Mouse (Mus musculus): ENCODE results near the gene Gm38655.

Gene Gm38655

DNA sequence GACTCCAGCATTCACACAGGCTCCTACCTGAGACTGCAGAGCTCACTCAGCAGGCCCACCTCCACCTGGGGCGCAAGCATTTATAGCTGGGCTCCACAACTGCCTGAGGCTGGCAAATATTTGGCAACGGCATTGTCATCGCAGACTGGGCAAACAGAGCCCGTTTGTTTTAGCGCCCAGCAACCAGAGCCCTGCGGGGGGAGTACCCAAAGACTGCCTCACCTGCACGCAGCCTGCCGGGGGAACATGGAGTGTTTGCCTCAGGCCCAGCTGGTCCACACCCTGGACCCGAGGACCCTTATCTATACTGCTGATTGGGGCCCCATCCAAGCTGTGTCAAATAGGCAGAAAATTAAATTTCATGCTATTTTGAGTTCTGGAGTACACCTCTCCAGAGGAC is at the start of gene Gm38655:
Gm38655 (minus strand) TSS at position 61 of the 400 bp plus-strand sequence.
- no peak for DNase-seq

DNA sequence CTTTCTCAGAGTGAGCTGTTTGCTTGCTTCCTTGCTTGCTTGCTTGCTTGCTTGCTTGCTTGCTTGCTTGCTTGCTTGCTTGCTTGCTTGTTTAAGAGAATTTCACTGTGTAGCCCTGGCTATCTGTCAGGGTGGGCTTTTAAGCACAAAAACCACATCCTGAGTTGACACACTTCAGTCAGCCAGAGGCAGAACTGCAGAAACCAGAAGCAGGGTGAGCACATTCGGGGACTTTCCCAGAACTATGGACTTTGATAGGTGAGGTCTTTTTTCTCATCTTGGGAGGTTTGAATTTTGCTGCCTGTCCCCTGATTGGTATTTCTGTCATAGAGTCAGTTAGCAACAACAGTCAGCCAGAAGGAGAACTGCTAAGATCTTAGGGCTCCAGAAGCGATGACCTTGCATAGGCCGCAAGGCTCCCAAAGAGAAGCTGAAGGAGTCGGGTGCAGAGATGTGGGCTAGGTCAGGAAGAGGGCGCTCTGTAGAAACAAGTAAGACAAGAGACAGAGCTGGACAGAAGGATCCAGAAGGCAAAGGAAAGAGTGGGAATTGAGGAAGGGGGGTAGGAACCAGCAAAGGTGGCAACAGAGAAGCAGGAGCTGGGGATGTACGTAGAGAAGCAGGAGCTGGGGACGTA is 49.4 kb upstream of the Gm38655 start:
- no peak for DNase-seq

DNA sequence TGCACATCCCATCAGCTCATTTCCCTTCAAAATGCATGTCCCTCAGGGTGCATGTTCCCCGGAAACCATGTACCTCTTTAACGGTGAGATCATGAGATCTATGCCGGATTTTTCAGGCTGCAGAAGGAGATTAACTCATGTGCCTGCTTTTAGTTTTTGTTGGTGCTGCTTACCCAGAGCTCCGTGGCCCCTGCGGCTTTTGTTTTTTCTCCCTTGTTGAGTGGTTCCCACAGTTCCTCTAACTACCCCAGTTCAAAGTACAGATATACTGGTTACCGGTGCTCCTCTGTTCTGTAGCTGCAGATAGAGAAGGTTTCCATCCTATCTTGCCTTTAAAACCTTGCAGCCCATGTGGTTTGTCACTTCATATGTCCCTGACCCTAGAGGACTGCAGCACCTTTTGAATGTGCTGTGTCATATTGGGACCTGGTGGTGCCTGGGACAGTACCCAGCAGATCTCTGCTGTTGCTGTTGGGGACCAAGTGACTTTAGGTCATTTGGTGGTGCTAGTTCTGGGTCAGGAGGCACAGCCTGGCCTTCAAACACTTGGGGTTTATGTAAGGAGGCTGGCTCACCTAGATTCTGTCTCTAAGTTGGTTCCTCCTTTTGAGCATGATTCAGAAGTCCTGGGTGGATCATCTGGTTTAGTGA is 47.8 kb upstream of the Gm38655 start:
- DNase-seq = no peak

DNA sequence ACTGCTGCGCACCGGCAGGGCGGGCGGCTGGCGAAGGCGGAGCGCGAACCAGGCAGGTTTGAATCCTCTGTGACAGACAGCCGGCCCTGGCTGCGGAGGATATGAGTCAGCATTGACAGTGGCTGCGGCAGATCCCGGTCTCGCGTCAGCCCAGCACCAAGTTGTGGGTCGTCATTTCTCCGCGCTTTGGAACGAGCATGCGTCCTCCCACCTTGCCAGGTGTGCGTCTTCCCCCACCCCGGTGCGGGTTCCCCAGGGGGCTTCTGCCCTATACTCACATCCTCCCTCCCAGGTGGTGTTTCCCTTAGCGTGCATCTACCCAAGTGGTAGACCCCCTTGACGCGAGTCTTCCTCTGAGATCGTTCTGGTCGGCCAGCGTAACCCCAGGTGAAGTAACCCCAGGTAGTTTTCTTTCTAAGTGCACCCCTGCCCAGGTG is 47.3 kb upstream of the Gm38655 start:
- DNase-seq = peak; percentile 51

DNA sequence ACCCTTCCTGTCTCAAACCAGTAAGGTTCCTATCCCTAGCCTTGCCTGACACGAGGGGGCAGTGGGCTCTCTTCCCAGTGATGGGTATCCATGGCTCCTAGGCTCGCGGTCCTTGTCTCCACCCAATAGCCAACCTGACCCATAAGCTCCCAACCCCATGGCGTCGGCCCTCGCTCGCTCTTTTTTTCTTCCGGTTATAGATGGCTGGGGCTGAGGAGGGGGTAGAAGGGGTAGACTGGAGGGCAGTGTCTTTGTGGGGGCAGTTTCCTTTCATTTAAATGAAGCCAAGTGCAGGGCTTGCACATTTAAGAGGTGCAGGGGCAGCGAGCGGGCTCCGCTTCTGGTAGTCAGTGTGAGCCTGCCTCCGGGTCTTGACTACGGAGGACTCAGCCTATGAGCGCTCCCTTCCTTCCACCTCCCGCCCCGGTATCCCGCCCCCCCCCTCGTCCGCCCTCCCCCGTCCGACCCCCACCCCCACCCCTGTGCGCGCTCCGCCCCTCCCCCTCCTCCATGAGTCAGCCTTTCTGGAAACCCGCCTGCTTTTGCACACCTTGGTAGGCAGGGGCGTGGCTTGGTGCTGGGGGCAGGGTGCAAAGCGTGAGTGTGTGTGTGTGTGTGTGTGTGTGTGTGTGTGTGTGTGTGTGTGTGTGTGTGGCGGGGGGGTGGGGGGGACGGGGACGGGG is 46.7 kb upstream of the Gm38655 start:
- DNase-seq = no peak

DNA sequence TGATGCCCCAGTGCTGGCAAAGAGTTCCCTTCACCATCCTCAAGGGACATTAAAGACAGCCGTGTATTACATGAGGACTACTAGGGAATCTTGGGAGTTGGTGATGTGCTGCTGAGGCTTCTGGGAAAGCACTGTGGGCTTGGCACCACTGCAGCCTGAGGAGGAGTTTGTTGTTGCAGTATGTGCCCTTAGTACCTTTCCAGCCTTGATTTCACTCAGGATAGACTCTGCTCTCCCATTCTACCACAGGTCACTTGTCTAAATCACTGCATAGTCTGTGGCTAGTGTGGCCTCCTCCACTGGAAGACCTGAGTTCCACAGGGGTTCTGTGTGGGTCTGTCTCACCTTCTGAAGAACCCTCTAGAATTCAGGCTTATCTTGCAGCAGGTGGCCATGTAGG is 45.5 kb upstream of the Gm38655 start:
- DNase-seq = no peak

DNA sequence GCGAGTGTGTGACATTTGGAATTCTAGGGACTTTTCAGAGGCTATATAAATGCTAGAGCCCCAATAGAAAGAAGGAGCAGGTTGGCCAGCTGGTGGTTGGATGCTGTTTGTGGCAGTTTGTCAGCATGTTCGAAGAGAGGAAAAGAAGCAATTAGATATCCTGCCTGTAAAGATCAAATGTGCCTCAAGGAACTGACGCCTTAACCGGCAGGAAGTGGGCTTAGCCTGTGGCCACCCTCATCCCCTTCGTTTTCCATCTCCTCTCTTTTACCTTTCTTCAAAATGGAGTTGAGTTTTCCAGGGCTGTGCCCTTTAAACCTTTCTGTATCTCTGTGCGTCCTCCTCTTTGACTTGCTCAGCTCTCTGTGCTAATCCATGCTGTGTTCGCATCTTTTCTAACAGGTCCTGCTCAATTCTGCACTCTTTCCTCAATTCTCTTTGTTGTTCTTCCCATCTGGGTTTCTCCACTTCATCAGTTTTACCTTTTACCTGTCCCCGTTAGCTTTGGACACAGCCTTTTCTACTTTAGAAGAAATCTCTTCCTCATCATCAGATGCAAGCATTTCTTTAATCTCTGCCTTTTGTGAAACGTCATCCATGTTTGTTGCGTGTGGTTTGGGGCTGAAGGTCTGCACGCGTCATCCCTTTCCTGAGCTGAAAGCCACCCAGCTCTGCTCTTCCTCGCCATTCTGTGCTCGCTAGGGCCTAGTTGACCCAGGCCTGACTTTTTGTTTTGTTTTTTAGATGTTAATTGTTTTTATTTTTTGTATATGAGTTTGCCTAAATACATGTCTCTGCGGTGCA is 44.4 kb upstream of the Gm38655 start:
- DNase-seq = no peak

DNA sequence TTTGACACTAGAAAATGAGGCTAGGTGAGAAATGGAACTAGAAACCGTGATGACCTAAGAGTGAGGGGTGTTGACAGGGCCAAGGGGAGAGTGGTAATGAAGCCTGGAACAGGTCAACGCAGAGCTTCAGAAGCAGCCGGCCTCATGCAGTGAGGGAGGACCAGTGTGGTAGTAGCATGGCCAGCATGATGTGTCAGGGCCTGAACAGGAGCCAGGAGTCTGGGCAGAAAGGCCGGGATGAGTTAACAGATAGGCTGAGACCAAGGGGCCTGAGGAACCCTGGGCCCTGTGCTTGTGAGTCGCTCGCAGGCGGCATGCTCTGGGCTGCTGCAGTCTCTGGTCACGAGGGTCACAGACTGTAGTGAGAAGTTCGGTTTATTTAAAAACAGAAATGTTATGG is 43.7 kb upstream of the Gm38655 start:
- no peak for DNase-seq

DNA sequence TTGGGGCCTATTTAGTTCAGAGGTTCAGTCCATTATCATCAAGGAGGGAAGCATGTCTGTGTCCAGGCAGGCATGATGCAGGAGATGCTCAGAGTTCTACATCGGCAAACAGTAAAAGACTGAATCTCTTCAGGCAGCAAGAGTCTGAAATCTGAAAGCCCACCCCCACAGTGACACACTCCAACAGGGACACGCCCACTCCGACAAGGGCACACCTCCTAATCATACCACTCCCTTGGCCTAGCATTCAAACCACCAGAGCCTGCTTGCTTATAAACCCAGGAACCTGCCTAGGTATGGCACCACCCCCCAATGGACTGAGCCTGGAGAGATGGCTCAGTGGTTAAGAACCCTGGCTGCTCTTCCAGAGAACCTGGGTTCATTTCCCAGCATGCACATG is 40.2 kb upstream of the Gm38655 start:
- no peak for DNase-seq

DNA sequence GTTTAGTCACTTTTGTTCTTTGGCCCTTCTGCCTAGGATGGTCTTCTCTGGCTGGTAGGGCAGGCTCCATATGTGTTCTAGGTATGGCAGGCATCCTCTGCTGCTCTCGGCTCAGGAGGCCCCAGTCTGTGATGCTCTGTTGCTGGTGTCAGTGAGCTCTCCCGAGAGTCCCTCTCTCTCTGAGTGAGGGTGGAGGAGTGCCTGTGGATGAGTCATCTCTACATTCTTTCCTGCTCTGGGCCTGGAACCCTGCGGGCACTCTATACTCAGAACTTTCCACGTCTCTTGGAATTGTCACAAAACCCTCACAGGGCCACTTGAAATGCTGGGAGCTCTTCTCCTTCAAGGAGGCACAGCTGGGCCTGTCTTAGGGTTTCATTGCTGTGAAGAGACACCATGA is 36.4 kb upstream of the Gm38655 start:
- DNase-seq = no peak

DNA sequence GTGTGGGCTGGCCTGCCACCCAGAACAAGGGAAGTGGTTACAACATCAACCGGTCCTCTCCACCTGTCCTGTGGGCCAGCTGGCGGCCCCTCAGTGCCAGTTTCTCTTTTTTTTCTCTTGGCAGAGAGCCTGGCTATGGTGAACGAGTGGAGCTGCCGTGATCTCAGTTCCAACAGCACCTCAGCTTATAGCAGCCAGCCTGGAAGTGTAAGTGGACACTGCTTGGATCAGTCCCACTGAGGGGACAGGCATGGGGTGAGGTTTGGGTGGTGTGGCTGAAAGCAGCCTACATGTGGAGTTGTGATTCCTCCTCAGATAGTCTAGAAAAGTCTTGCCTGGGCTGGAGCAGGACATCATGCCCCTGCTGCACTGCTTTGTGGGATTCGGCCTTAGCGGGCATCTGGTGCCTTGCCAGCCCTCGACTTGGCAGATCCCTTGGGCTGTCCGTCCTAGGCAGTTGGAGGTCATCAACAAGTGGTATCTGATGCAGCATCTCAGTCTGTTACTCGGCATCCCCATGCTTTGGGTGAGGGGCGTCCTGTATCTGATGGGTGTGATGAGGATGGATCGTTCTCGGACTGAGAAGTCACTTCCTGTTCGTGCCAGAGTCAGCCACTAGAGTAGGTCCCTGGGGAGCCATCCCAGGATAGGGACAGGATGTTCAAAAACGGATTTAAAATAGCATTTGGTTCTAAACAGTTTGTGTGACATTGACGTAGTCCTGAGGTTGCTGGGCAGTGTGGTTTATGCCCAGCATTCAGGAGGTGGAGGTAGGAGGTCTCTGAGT is 35.6 kb upstream of the Gm38655 start:
- DNase-seq = no peak

DNA sequence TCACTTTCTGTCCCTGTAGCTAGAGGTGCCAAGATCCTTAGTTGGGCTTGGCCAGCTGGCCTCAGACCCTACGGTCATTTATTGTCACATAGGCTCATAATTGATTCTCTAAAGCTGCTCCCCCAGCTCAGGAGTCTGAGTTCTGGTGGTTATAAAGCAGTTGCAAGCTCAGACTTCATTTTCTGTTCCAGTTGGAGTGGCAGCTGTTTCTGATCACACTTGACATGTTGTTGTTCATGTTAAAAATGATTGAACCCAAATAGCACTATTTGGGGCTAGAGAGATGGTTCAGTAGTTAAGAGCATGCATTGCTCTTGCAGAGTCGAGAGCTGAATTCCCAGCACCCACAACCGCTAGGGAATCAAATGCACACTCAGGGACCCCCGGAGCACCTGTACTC is 34.7 kb upstream of the Gm38655 start:
- no peak for DNase-seq

DNA sequence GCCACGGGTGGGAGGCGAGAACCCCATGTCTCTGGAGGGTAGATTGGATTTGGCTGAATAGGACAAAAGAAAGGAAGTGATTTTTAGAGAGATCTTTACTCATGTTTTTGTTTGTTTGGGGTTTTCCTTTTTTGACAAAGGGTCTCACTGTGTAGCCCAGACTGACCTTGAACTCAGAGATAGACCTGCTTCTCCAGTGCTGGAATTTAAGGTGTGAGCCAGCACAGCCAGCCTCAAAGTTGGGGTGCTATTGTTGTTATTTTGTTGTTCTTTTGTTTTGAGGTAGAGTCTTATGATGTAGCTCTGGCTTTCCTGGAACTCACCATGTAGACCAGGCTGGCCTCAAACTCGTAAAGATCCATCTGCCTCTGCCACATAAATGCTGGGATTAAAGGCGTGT is 27.1 kb upstream of the Gm38655 start:
- DNase-seq = no peak

DNA sequence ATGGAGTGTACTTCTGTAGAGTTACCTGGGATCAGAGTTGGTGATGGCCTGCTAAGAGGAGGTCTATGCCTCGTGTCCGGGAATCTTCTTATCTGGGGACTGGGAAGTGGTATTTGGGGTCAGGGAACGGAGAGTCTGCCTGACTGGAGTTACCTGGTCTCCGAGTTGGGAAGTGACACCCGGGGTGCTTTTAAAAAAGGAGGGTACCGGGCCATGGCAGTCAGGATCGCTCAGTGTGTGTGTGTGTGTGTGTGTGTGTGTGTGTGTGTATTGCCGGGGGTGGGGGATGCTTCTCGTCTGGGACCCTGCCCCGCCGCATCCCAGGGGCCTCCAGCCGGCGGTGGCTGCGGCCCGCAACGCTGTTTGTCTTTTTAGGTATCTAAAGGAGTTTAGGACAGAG is 13.8 kb upstream of the Gm38655 start:
- no peak for DNase-seq

DNA sequence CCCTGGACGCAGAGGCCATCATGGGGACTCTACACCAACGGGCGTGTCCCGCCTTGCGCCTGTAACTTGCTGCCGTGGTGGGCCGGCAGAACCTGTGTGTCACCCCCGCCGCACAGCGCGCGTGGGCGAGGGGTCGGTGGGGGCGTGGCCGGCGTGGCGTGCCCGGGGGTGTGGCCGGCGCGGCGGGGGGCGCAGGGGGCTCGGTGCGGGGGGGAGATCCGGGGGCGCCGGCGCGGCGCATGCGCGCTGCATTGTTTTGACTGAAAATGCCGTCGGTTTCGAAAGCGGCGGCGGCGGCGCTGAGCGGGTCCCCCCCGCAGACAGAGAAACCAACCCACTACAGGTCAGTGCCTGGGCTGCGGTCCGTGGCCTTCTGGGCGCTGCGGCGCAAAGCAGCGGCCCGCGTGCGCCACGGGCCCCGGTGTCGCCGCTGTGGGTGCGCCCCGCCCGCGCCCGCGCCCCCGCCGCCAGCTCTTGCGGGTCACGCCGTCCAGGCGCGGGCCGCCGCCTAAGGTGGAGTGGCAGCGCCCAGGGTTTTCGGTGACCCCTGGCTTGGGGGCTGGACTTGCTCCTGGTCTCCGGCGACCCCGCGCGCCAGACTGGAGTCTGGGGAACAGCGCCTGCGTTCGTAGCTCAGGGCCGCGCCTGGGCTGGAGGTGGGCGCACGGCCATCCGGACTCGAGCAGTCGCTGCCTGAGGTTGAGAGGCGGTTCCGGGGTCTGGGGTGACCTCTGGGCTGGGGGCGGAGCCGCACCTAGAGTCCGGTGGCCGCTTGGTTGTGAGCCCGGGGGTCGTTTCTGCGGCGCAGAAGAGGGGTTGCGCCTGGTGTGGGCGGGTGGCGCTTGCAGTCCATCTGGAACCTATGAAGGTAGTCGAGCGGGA is 13.1 kb upstream of the Gm38655 start, which contains the start of gene Unkl:
Unkl (plus strand) TSS at position 248 of the 882 bp plus-strand sequence.
- peak; percentile 71 for DNase-seq

DNA sequence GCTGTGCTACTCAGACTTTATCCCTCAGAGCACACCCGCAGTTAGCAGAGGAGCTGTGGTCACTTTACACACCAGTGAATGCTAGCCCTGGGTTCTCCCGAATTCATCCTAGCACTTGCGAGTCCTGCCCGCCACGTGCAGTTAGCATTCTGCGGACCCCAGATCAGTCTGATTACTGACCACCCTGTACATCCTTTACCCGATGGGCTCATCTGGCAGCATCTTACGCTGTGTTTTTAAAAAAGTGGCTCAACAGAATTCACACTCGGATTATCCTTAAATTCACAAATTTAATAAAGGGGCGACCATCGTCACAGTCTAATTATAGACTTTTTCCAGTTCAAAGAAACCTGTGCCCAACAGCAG is 12.5 kb upstream of the Gm38655 start:
- no peak for DNase-seq

DNA sequence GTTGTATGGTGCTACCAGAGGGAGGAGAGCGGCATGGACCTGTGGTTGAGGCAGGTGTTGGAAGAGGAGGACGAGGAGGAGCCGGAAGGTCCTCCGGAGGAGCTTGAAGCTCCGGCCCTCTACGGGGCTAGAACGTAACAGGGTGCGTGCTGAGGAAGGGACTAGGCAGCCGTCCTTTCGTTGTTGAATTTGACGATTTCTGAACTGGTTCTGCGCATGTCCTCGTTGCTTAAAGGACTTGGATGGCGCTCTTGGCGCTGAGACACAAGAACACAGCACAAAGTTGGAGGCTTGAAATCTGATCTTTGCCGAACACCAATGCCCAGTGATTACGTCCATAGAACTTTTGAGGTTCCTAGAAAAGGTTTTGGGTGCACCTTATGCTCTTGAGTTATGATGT is 9.7 kb upstream of the Gm38655 start:
- DNase-seq = no peak

DNA sequence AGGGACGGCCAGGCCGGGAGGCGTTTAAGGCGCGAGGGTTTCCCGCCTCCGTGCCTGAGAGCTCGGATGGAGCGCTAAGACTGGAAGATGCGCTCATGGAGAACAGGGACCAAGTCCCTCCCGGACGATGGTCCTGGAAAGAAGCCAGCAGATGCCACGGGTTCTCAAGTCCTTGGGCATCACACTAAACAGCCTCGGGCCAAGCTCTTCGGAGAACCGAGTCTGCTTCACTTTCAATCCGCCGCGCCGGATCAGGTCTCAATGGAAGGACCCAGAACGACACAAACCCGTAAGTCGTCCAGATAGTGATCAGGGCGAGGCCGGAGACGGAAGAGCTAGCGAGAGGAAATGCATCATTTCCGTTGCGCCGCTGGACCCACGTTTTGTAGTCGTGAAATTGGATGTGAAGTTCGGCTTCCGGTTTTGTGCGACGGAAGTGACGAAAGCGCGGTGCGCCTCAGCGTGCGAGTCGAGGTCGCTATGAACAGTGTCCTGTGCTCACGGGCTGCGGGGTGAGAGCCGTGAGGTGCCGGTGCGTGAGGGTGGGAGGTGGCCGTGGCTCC is 8.9 kb upstream of the Gm38655 start, which contains the start of gene BC003965:
BC003965 (plus strand) TSS at position 426 of the 563 bp plus-strand sequence.
- DNase-seq = peak; percentile 98

DNA sequence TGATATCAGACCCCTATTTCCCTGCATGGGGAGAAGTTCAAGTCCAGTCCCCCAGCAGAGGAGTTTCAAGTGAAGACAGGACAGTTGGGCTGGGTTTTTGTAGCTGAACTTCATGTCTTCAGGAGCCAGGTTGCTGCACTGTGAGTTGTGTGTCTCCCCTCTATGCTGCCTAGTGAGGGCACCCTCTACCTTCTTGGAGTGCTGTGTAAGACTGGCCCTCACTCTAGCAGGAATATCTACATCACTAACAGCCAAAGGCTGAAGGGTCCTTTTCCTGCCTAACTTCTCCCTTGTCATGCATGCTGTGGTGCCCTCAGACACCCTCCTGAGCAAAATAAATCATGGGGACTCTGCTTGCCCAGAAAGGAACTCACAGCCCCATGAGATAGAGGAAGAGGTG is 8.0 kb upstream of the Gm38655 start:
- DNase-seq = no peak

DNA sequence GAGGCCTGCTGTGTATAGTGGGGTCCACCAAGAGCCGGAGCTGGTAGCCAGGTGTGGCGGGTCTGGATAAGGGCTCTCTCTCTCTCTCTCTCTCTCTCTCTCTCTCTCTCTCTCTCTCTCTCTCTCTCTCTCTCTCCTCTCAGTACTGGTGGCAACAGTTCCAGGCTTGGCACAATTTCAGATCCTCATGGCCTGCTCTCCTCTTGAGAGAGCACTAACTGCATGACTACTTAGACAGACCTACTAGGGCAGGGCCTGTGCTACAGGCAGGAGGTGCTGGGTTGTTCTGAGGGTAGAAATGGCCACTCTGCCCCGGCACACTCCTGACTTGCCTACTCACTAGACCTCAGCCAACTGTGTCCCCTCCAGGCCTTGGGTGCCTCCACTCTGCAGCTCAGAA is 2.7 kb downstream of the Gm38655 start:
- DNase-seq = no peak

DNA sequence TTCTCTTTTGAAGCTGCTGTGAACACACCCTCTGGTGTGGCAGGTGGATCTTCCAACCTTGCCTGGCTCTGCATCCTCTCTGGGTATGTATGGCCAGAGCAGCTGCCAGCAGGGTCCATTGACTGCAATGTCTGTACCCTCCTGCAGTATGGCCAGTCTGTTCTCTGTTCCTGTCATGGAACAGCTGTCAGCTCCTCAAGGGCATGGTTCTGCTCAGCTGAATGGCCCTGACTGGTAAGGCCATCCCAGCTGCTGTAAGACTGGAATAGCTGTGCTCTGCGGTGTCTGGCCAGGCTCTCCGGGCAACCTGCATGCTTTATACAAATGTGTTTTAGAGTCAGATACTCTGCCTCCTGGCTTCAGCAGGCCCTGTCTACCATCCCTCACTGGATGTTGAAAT is 5.6 kb downstream of the Gm38655 start:
- no peak for DNase-seq
